Mouse (Mus musculus): ENCODE results near the gene Fam151a. TPM values are rescaled to one million over a fixed set of nuclear protein-coding genes. Genes with fewer than 3 reads are reported as not detected.

The Fam151a gene
- total RNA-seq, 2 experiments from 2014 or later, result 0.39 to 0.64 TPM

Other genes with a start within 250 kb of the Fam151a start
- not detected for gene Bsnd, start 241.6 kb upstream of the Fam151a start, total RNA-seq (2021)
- gene Dhcr24, start 172.9 kb upstream of the Fam151a start, total RNA-seq (2021), result 1 to 10 TPM; 2.4 TPM
- gene Lexm, start 116.6 kb upstream of the Fam151a start, total RNA-seq (2021), result not detected
- under 1 TPM in 1 of 2 experiments, not detected in 1; 0.08 TPM for gene Ttc22, start 111.5 kb upstream of the Fam151a start, total RNA-seq (2021)
- gene Pars2, start 82.8 kb upstream of the Fam151a start, total RNA-seq (2021), result 1 to 10 TPM; 4.2 to 5.6 TPM
- 10 to 100 TPM; 17.0 to 17.3 TPM for gene Ttc4, start 54.9 kb upstream of the Fam151a start, total RNA-seq (2021)
- under 1 TPM; 0.08 to 0.22 TPM for gene Mroh7, start 3.0 kb upstream of the Fam151a start, total RNA-seq (2021)
- gene Acot11, start 71.1 kb downstream of the Fam151a start, total RNA-seq (2021), result 10 to 100 TPM; 28.6 to 37.1 TPM
- gene Ssbp3, start 176.8 kb downstream of the Fam151a start, total RNA-seq (2021), result 10 to 100 TPM; 41.6 to 45.0 TPM

Data from heart, postnatal 25 days (tissue).